In the genomic region with DNA sequence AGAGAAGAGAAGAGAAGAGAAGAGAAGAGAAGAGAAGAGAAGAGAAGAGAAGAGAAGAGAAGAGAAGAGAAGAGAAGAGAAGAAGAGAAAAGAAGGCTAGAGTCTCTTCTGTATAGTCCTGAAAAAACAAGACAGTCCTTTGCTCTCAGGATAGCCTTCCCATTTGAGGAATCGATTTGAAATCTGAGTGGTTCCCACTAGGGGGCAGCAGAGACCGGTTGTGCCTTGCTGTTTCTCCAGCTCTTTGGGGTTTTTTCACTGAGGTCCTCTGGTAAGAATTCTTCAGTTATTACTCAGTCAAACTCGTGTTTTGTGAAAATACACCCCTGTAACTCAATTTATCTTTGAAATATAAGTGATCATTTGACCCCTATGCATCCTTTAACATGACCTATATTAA, we compare ENCODE assay signal across 8 mouse cellular contexts. TPM values are rescaled to one million over a fixed set of nuclear protein-coding genes. Genes with fewer than 3 reads are reported as not detected.
DNase-seq lines count a peak whose midpoint lies in the region; ATAC-seq and TF ChIP-seq lines count a peak whose summit lies in the region.

No protein-coding gene starts in this region.

- no peaks in the 10 kb centered on the region for H3K27me3 ChIP-seq in liver, postnatal 0 days (ENCODE audit: insufficient read depth, low read length)
- H3K27me3 ChIP-seq in neural tube, embryonic 15.5 days (replicated peaks), result no peaks in the 10 kb centered on the region

- H3K4me2 ChIP-seq in liver, postnatal 0 days (ENCODE audit: low read depth, low read length), result no peak overlapping the region
- H3K4me2 ChIP-seq in neural tube, embryonic 15.5 days, result no peak overlapping the region

- no peak for TF ChIP-seq EP300 in liver, postnatal 0 days (IDR thresholded peaks at IDR 0.05; ENCODE audit: low read depth)

- no peak overlapping the region for H3K27ac ChIP-seq in liver, postnatal 0 days (ENCODE audit: low read depth)
- no peak overlapping the region for H3K27ac ChIP-seq in neural tube, embryonic 15.5 days (replicated peaks)

- DNase-seq in 416B (ENCODE audit: low read depth) (peak; percentile 70), R1 (ENCODE audit: low read depth, low spot score) (peak; percentile 80)
- peak; percentile 95 to 98 for DNase-seq in cerebellum, postnatal 10 days
- DNase-seq in frontal cortex, postnatal 36 days (ENCODE audit: low spot score in 2 of 2), result peak; percentile 87 to 90
- peak; percentile 93 for DNase-seq in kidney, postnatal 10 days
- DNase-seq in liver, postnatal 0 days, result peak; percentile 87
- DNase-seq in testis, postnatal 10 days (ENCODE audit: low spot score), result peak; percentile 95

- H3K4me1 ChIP-seq in liver, postnatal 0 days (ENCODE audit: insufficient read depth), result no peaks in the 10 kb centered on the region
- H3K4me1 ChIP-seq in neural tube, embryonic 15.5 days, result no peaks in the 10 kb centered on the region

- 0% methylated on average over 3 of the region's 3 CpGs for WGBS in liver, postnatal 0 days (ENCODE audit: insufficient replicate concordance)
- 0% methylated on average over 3 of the region's 3 CpGs for WGBS in neural tube, embryonic 15.5 days

- no peak overlapping the region for H3K9ac ChIP-seq in liver, postnatal 0 days (replicated peaks)
- H3K9ac ChIP-seq in neural tube, embryonic 15.5 days (replicated peaks), result no peak overlapping the region

- H3K9me3 ChIP-seq in liver, postnatal 0 days (ENCODE audit: low read length), result no peaks in the 10 kb centered on the region
- H3K9me3 ChIP-seq in neural tube, embryonic 15.5 days (replicated peaks), result no peaks in the 10 kb centered on the region

- TF ChIP-seq CTCF in liver, postnatal 0 days (IDR thresholded peaks at IDR 0.05; ENCODE audit: low read depth), result peak; percentile 94

- no peak overlapping the region for H3K4me3 ChIP-seq in liver, postnatal 0 days (ENCODE audit: low read depth, low read length)
- no peak overlapping the region for H3K4me3 ChIP-seq in neural tube, embryonic 15.5 days (replicated peaks)

- no peaks in the 10 kb centered on the region for H3K36me3 ChIP-seq in liver, postnatal 0 days (replicated peaks; ENCODE audit: insufficient read depth, low read length)
- H3K36me3 ChIP-seq in neural tube, embryonic 15.5 days, result no peaks in the 10 kb centered on the region

- ATAC-seq in liver, postnatal 0 days, result no peak
- ATAC-seq in neural tube, embryonic 15.5 days (ENCODE audit: low FRiP score), result peak; percentile 50; the same call in 1 of the 2 replicates

RNA-seq across cellular contexts. Expression of a gene that starts 30.3 kb away (rescaled TPM):
- 35.8 and 39.6 TPM in 2 replicates for polyA plus RNA-seq in liver, postnatal 0 days (2015; fragmentation: Nextera tagmentation; extraction: Ambion mirVana)
- polyA plus RNA-seq in neural tube, embryonic 15.5 days (2015; fragmentation: Nextera tagmentation; extraction: Ambion mirVana), result 61.6 and 75.5 TPM in 2 replicates

RNA-seq across cellular contexts. Expression of a gene that starts 30.5 kb away (rescaled TPM):
- 6.0 and 7.7 TPM in 2 replicates for polyA plus RNA-seq in liver, postnatal 0 days (2015; fragmentation: Nextera tagmentation; extraction: Ambion mirVana)
- 10.9 TPM in 2 replicates for polyA plus RNA-seq in neural tube, embryonic 15.5 days (2015; fragmentation: Nextera tagmentation; extraction: Ambion mirVana)
